Mouse (Mus musculus) splenic B cell, adult 2 months (primary cell): ENCODE measurements around the gene Scfd2.

Experiments used
- DNase-seq: peaks from one replicate; pipeline ENCODE4 v3.0.0-alpha.2; 2011; ENCODE audit warnings: low read depth, low spot score
- H3K27me3 ChIP-seq: 2 replicates; pipeline ENCODE4 v1.6.1; 2012; ENCODE audit warnings: mild to moderate bottlenecking, low read length, moderate library complexity, mixed read lengths; ENCODE audit not compliant: control insufficient read depth, poor library complexity, insufficient read depth, severe bottlenecking
- H3K36me3 ChIP-seq: 2 replicates; pipeline ENCODE4 v1.6.1; 2012; ENCODE audit warnings: mild to moderate bottlenecking, low read length, moderate library complexity, mixed read lengths; ENCODE audit not compliant: control insufficient read depth, poor library complexity, insufficient read depth, severe bottlenecking

Gene Scfd2

GRCm38 (mm10) chr5:74296096-74296495, 235.5 kb downstream of the Scfd2 start:
- no peak for DNase-seq
- Histone ChIP-seq H3K36me3 (no peaks in the 10 kb centered on the region), H3K27me3 (no peaks in the 10 kb centered on the region)

GRCm38 (mm10) chr5:74293513-74293912, 238.0 kb downstream of the Scfd2 start:
- no peaks in the 10 kb centered on the region for H3K36me3 ChIP-seq
- DNase-seq, result no peak
- no peaks in the 10 kb centered on the region for H3K27me3 ChIP-seq

GRCm38 (mm10) chr5:74292050-74292449, 239.5 kb downstream of the Scfd2 start:
- DNase-seq, result no peak
- Histone ChIP-seq H3K27me3 (no peaks in the 10 kb centered on the region), H3K36me3 (no peaks in the 10 kb centered on the region)

GRCm38 (mm10) chr5:74291575-74291974, 240.0 kb downstream of the Scfd2 start:
- H3K36me3 ChIP-seq, result no peaks in the 10 kb centered on the region
- DNase-seq, result no peak
- H3K27me3 ChIP-seq, result no peaks in the 10 kb centered on the region

GRCm38 (mm10) chr5:74289957-74290356, 241.6 kb downstream of the Scfd2 start:
- DNase-seq, result no peak
- Histone ChIP-seq H3K36me3 (no peaks in the 10 kb centered on the region), H3K27me3 (no peaks in the 10 kb centered on the region)

- no peaks in the 10 kb centered on the region for H3K36me3 ChIP-seq
- no peak for DNase-seq
- H3K27me3 ChIP-seq, result no peaks in the 10 kb centered on the region
Observed at GRCm38 (mm10) chr5:74288206-74288605, 243.4 kb downstream of the Scfd2 start.

GRCm38 (mm10) chr5:74286301-74286700, 245.3 kb downstream of the Scfd2 start:
- Histone ChIP-seq H3K27me3 (no peaks in the 10 kb centered on the region), H3K36me3 (no peaks in the 10 kb centered on the region)
- no peak for DNase-seq

- no peak for DNase-seq
- Histone ChIP-seq H3K36me3 (no peaks in the 10 kb centered on the region), H3K27me3 (no peaks in the 10 kb centered on the region)
Observed at GRCm38 (mm10) chr5:74285764-74286163, 245.8 kb downstream of the Scfd2 start.

GRCm38 (mm10) chr5:74285289-74285688, 246.3 kb downstream of the Scfd2 start:
- DNase-seq, result no peak

GRCm38 (mm10) chr5:74283545-74283944, 248.0 kb downstream of the Scfd2 start:
- Histone ChIP-seq H3K36me3 (no peaks in the 10 kb centered on the region), H3K27me3 (no peaks in the 10 kb centered on the region)
- no peak for DNase-seq

More at GRCm38 (mm10) chr5:74285289-74285688, 246.3 kb downstream of the Scfd2 start:
- Histone ChIP-seq H3K36me3 (no peaks in the 10 kb centered on the region), H3K27me3 (no peaks in the 10 kb centered on the region)

- no peaks in the 10 kb centered on the region for H3K36me3 ChIP-seq
- no peak for DNase-seq
- no peaks in the 10 kb centered on the region for H3K27me3 ChIP-seq
Observed at GRCm38 (mm10) chr5:74281480-74281879, 250.1 kb downstream of the Scfd2 start.

- Histone ChIP-seq H3K27me3 (no peaks in the 10 kb centered on the region), H3K36me3 (no peaks in the 10 kb centered on the region)
- DNase-seq, result no peak
Observed at GRCm38 (mm10) chr5:74279673-74280072, 251.9 kb downstream of the Scfd2 start.

GRCm38 (mm10) chr5:74278428-74278827, 253.1 kb downstream of the Scfd2 start:
- Histone ChIP-seq H3K27me3 (no peaks in the 10 kb centered on the region), H3K36me3 (no peaks in the 10 kb centered on the region)
- no peak for DNase-seq

GRCm38 (mm10) chr5:74277712-74278111, 253.8 kb downstream of the Scfd2 start:
- DNase-seq, result peak; percentile 72
- Histone ChIP-seq H3K27me3 (no peaks in the 10 kb centered on the region), H3K36me3 (no peaks in the 10 kb centered on the region)

- H3K27me3 ChIP-seq, result no peaks in the 10 kb centered on the region
- no peaks in the 10 kb centered on the region for H3K36me3 ChIP-seq
- DNase-seq, result no peak
Observed at GRCm38 (mm10) chr5:74277216-74277615, 254.3 kb downstream of the Scfd2 start.

GRCm38 (mm10) chr5:74273313-74273712, 258.2 kb downstream of the Scfd2 start:
- DNase-seq, result no peak
- no peaks in the 10 kb centered on the region for H3K36me3 ChIP-seq
- no peaks in the 10 kb centered on the region for H3K27me3 ChIP-seq
